Mouse (Mus musculus): ENCODE data around the gene Rnpepl1. TPM values are rescaled to one million over a fixed set of nuclear protein-coding genes. Genes with fewer than 3 reads are reported as not detected.
A peak's percentile ranks its signal among the peaks of the same experiment; 100 is the strongest.

The Rnpepl1 gene
- polyA plus RNA-seq, 1 experiment from 2014 or later = 40.8 TPM

GRCm38 (mm10) chr1:92933611-92934010 is 23.0 kb downstream of the Rnpepl1 start:
- peak overlapping the region; percentile 57 to 73 for H3K4me3 ChIP-seq (ENCODE audit: control insufficient read depth in 1 of 2, insufficient read depth in 1 of 2, low read depth in 1 of 2, low read length in 2 of 2)
- peak overlapping the region; percentile 82 for H3K4me2 ChIP-seq (ENCODE audit: low read length)
- peak overlapping the region; percentile 78 for H3K9ac ChIP-seq (ENCODE audit: low read length)
- H3K27ac ChIP-seq (replicated peaks in 1 of 2; ENCODE audit: control insufficient read depth in 1 of 2, insufficient read depth in 1 of 2, low read depth in 2 of 2, low read length in 2 of 2) = peak overlapping the region; percentile 85 to 95
- peaks cover 5% of the 10 kb centered on the region; the same call in 1 of the 2 replicates for H3K9me3 ChIP-seq (ENCODE audit: control insufficient read depth, low read length)
- no peaks in the 10 kb centered on the region for H3K27me3 ChIP-seq (ENCODE audit: control insufficient read depth, insufficient read depth, low read length)
- H3K36me3 ChIP-seq (ENCODE audit: control insufficient read depth, insufficient read depth, low read length) = peaks cover 9% of the 10 kb centered on the region
- H3K4me1 ChIP-seq (ENCODE audit: control insufficient read depth in 2 of 2, insufficient read depth in 2 of 2, low read length in 2 of 2) = peaks cover 7 to 21% of the 10 kb centered on the region in 2 experiments
- ATAC-seq (ENCODE audit: insufficient number of reproducible peaks, insufficient read depth, low FRiP score, low read depth) = no peak
- WGBS = 71% methylated on average over 4 of the region's 4 CpGs

- Histone ChIP-seq H3K4me1 (ENCODE audit: control insufficient read depth in 2 of 2, insufficient read depth in 2 of 2, low read length in 2 of 2) (peaks cover 7 to 21% of the 10 kb centered on the region in 2 experiments), H3K27ac (replicated peaks in 1 of 2; ENCODE audit: control insufficient read depth in 1 of 2, insufficient read depth in 1 of 2, low read depth in 2 of 2, low read length in 2 of 2) (peak within 1 kb of the TSS; percentile 85 to 95), H3K4me3 (ENCODE audit: control insufficient read depth in 1 of 2, insufficient read depth in 1 of 2, low read depth in 1 of 2, low read length in 2 of 2) (peak within 1 kb of the TSS; percentile 57 to 73), H3K4me2 (ENCODE audit: low read length) (peak within 1 kb of the TSS; percentile 82), H3K27me3 (ENCODE audit: control insufficient read depth, insufficient read depth, low read length) (no peaks in the 10 kb centered on the region), H3K36me3 (ENCODE audit: control insufficient read depth, insufficient read depth, low read length) (peaks cover 16% of the 10 kb centered on the region), H3K9me3 (ENCODE audit: control insufficient read depth, low read length) (peaks cover 5% of the 10 kb centered on the region; the same call in 1 of the 2 replicates), H3K9ac (ENCODE audit: low read length) (peak within 1 kb of the TSS; percentile 78)
- ATAC-seq (ENCODE audit: insufficient number of reproducible peaks, insufficient read depth, low FRiP score, low read depth) = peak; percentile 98
- WGBS = under 1% methylated on average over 45 of the region's 45 CpGs
Measured at GRCm38 (mm10) chr1:92934182-92934827, 23.7 kb downstream of the Rnpepl1 start, which contains the start of gene Capn10. TSS of gene Capn10 (plus strand) at chr1:92934376.

GRCm38 (mm10) chr1:92935054-92935962 is 24.7 kb downstream of the Rnpepl1 start:
- ATAC-seq (ENCODE audit: insufficient number of reproducible peaks, insufficient read depth, low FRiP score, low read depth) = no peak
- Histone ChIP-seq H3K27ac (replicated peaks in 1 of 2; ENCODE audit: control insufficient read depth in 1 of 2, insufficient read depth in 1 of 2, low read depth in 2 of 2, low read length in 2 of 2) (peak overlapping the region in 1 of 2 experiments; percentile 85; a peak in 2 of 4 replicates), H3K4me2 (ENCODE audit: low read length) (peak overlapping the region; percentile 82), H3K9ac (ENCODE audit: low read length) (peak overlapping the region; percentile 78), H3K36me3 (ENCODE audit: control insufficient read depth, insufficient read depth, low read length) (peaks cover 26% of the 10 kb centered on the region), H3K9me3 (ENCODE audit: control insufficient read depth, low read length) (peaks cover 5% of the 10 kb centered on the region; the same call in 1 of the 2 replicates), H3K4me3 (ENCODE audit: control insufficient read depth in 1 of 2, insufficient read depth in 1 of 2, low read depth in 1 of 2, low read length in 2 of 2) (peak overlapping the region; percentile 57 to 73), H3K27me3 (ENCODE audit: control insufficient read depth, insufficient read depth, low read length) (no peaks in the 10 kb centered on the region), H3K4me1 (ENCODE audit: control insufficient read depth in 2 of 2, insufficient read depth in 2 of 2, low read length in 2 of 2) (peaks cover 7 to 21% of the 10 kb centered on the region in 2 experiments)
- 14% methylated on average over 10 of the region's 10 CpGs for WGBS

- peaks cover 5% of the 10 kb centered on the region; the same call in 1 of the 2 replicates for H3K9me3 ChIP-seq (ENCODE audit: control insufficient read depth, low read length)
- H3K4me1 ChIP-seq (ENCODE audit: control insufficient read depth in 2 of 2, insufficient read depth in 2 of 2, low read length in 2 of 2) = peaks cover 7 to 21% of the 10 kb centered on the region in 2 experiments
- peaks cover 32% of the 10 kb centered on the region for H3K36me3 ChIP-seq (ENCODE audit: control insufficient read depth, insufficient read depth, low read length)
- WGBS = 35% methylated on average over 2 of the region's 2 CpGs
- H3K27me3 ChIP-seq (ENCODE audit: control insufficient read depth, insufficient read depth, low read length) = no peaks in the 10 kb centered on the region
- peak overlapping the region; percentile 82 for H3K4me2 ChIP-seq (ENCODE audit: low read length)
- H3K9ac ChIP-seq (ENCODE audit: low read length) = peak overlapping the region; percentile 78; the same call in 1 of the 2 replicates
- H3K4me3 ChIP-seq (ENCODE audit: control insufficient read depth in 1 of 2, insufficient read depth in 1 of 2, low read depth in 1 of 2, low read length in 2 of 2) = no peak overlapping the region
- ATAC-seq (ENCODE audit: insufficient number of reproducible peaks, insufficient read depth, low FRiP score, low read depth) = no peak
- no peak overlapping the region for H3K27ac ChIP-seq (replicated peaks in 1 of 2; ENCODE audit: control insufficient read depth in 1 of 2, insufficient read depth in 1 of 2, low read depth in 2 of 2, low read length in 2 of 2)
Measured at GRCm38 (mm10) chr1:92935977-92936376, 25.4 kb downstream of the Rnpepl1 start.

GRCm38 (mm10) chr1:92936467-92936866 is 25.9 kb downstream of the Rnpepl1 start:
- no peak overlapping the region for H3K27ac ChIP-seq (replicated peaks in 1 of 2; ENCODE audit: control insufficient read depth in 1 of 2, insufficient read depth in 1 of 2, low read depth in 2 of 2, low read length in 2 of 2)
- no peaks in the 10 kb centered on the region for H3K27me3 ChIP-seq (ENCODE audit: control insufficient read depth, insufficient read depth, low read length)
- peaks cover 37% of the 10 kb centered on the region for H3K36me3 ChIP-seq (ENCODE audit: control insufficient read depth, insufficient read depth, low read length)
- peaks cover 7 to 21% of the 10 kb centered on the region in 2 experiments for H3K4me1 ChIP-seq (ENCODE audit: control insufficient read depth in 2 of 2, insufficient read depth in 2 of 2, low read length in 2 of 2)
- WGBS = 88% methylated on average over 3 of the region's 3 CpGs
- ATAC-seq (ENCODE audit: insufficient number of reproducible peaks, insufficient read depth, low FRiP score, low read depth) = no peak
- H3K9me3 ChIP-seq (ENCODE audit: control insufficient read depth, low read length) = peaks cover 5% of the 10 kb centered on the region; the same call in 1 of the 2 replicates
- H3K4me3 ChIP-seq (ENCODE audit: control insufficient read depth in 1 of 2, insufficient read depth in 1 of 2, low read depth in 1 of 2, low read length in 2 of 2) = no peak overlapping the region
- H3K4me2 ChIP-seq (ENCODE audit: low read length) = 0 out of 2 replicates have a peak overlapping the region, but pooled peaks have one; percentile 82
- no peak overlapping the region for H3K9ac ChIP-seq (ENCODE audit: low read length)

GRCm38 (mm10) chr1:92937797-92938196 is 27.2 kb downstream of the Rnpepl1 start:
- WGBS = 89% methylated on average over 3 of the region's 3 CpGs
- Histone ChIP-seq H3K36me3 (ENCODE audit: control insufficient read depth, insufficient read depth, low read length) (peaks cover 49% of the 10 kb centered on the region), H3K9ac (ENCODE audit: low read length) (no peak overlapping the region), H3K4me3 (ENCODE audit: control insufficient read depth in 1 of 2, insufficient read depth in 1 of 2, low read depth in 1 of 2, low read length in 2 of 2) (no peak overlapping the region), H3K9me3 (ENCODE audit: control insufficient read depth, low read length) (peaks cover 4% of the 10 kb centered on the region; the same call in 1 of the 2 replicates), H3K27me3 (ENCODE audit: control insufficient read depth, insufficient read depth, low read length) (no peaks in the 10 kb centered on the region), H3K4me1 (ENCODE audit: control insufficient read depth in 2 of 2, insufficient read depth in 2 of 2, low read length in 2 of 2) (peaks cover 7 to 21% of the 10 kb centered on the region in 2 experiments), H3K4me2 (ENCODE audit: low read length) (no peak overlapping the region), H3K27ac (replicated peaks in 1 of 2; ENCODE audit: control insufficient read depth in 1 of 2, insufficient read depth in 1 of 2, low read depth in 2 of 2, low read length in 2 of 2) (no peak overlapping the region)
- ATAC-seq (ENCODE audit: insufficient number of reproducible peaks, insufficient read depth, low FRiP score, low read depth) = no peak

- Histone ChIP-seq H3K9ac (ENCODE audit: low read length) (no peak overlapping the region), H3K9me3 (ENCODE audit: control insufficient read depth, low read length) (no peaks in the 10 kb centered on the region), H3K27me3 (ENCODE audit: control insufficient read depth, insufficient read depth, low read length) (no peaks in the 10 kb centered on the region), H3K4me2 (ENCODE audit: low read length) (no peak overlapping the region), H3K4me1 (ENCODE audit: control insufficient read depth in 2 of 2, insufficient read depth in 2 of 2, low read length in 2 of 2) (peaks cover 4 to 15% of the 10 kb centered on the region in 2 experiments), H3K36me3 (ENCODE audit: control insufficient read depth, insufficient read depth, low read length) (peaks cover 69% of the 10 kb centered on the region), H3K4me3 (ENCODE audit: control insufficient read depth in 1 of 2, insufficient read depth in 1 of 2, low read depth in 1 of 2, low read length in 2 of 2) (no peak overlapping the region), H3K27ac (replicated peaks in 1 of 2; ENCODE audit: control insufficient read depth in 1 of 2, insufficient read depth in 1 of 2, low read depth in 2 of 2, low read length in 2 of 2) (no peak overlapping the region)
- WGBS = 91% methylated on average over 4 of the region's 4 CpGs
- no peak for ATAC-seq (ENCODE audit: insufficient number of reproducible peaks, insufficient read depth, low FRiP score, low read depth)
Measured at GRCm38 (mm10) chr1:92939746-92940145, 29.2 kb downstream of the Rnpepl1 start.

Data from heart, embryonic 14.5 days (tissue).